Mouse (Mus musculus): Measurements from ENCODE around the gene Klhdc10. TPM values are rescaled to one million over a fixed set of nuclear protein-coding genes. Genes with fewer than 3 reads are reported as not detected.

Gene Klhdc10
- total and polyA plus RNA-seq, 3 experiments = 35.0 to 40.8 TPM; not detected in 1

DNA sequence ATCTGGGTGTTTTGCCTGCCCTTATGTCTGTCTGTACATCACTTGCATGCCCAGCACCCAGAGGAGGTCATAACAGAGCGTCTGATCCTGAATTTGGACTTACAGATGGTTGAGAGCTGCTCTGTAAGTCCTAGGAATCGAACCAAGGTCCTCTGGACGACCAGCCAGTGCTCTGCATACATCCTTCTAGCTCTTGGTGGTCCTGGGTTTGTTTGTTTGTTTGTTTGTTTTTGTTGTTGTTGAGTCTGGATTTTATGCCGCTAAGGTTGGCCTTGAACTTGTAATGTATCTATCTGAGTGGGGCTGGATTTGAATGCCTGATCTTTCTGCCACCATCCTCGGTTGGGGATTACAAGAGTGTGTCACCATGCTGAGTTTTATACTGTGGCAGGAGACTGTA, 1.5 kb upstream of the Klhdc10 start:
- Histone ChIP-seq H3K4me1 (ENCODE audit: control insufficient read depth in 1 of 2, insufficient read depth in 2 of 2, low read length in 2 of 2) (peaks cover 0 to 10% of the 10 kb centered on the region in 2 experiments; a peak in 2 of 4 replicates), H3K36me3 (ENCODE audit: control insufficient read depth in 1 of 2, insufficient read depth in 2 of 2, low read length in 2 of 2) (peaks cover 0 to 17% of the 10 kb centered on the region in 2 experiments; a peak in 2 of 4 replicates), H3K27ac (ENCODE audit: control insufficient read depth, low read depth, low read length) (peak overlapping the region; percentile 94), H3K27me3 (ENCODE audit: control insufficient read depth in 1 of 2, insufficient read depth in 2 of 2, low read length in 2 of 2) (no peaks in the 10 kb centered on the region; a peak in 1 of 4 replicates), H3K79me2 (ENCODE audit: control insufficient read depth, insufficient read depth, low read length, poor library complexity) (peaks cover 17% of the 10 kb centered on the region), H3K9ac (ENCODE audit: control insufficient read depth, low read depth, low read length, poor library complexity, severe bottlenecking) (peak overlapping the region; percentile 81), H3K9me3 (replicated peaks; ENCODE audit: insufficient read depth, low read length) (no peaks in the 10 kb centered on the region), H3K4me3 (ENCODE audit: control insufficient read depth in 1 of 2, insufficient read depth in 1 of 2, low read depth in 2 of 2, low read length in 2 of 2) (peak overlapping the region in 1 of 2 experiments; percentile 70; a peak in 1 of 4 replicates)
- DNase-seq (ENCODE audit: low read depth, low spot score) = no peak
- TF ChIP-seq ZNF384 (IDR thresholded peaks at IDR 0.05; ENCODE audit: low read depth, low read length) = no peak
- TF ChIP-seq MAX (IDR thresholded peaks at IDR 0.05; ENCODE audit: low read length) = no peak
- no peak for TF ChIP-seq POLR2AphosphoS5 (IDR thresholded peaks at IDR 0.05; ENCODE audit: borderline replicate concordance, low read depth, low read length)
- no peak for TF ChIP-seq JUND (IDR thresholded peaks at IDR 0.05; ENCODE audit: low read depth, low read length)
- no peak for TF ChIP-seq MAFK (IDR thresholded peaks at IDR 0.05; ENCODE audit: borderline replicate concordance, low read depth, low read length)
- no peak for TF ChIP-seq SIN3A (IDR thresholded peaks at IDR 0.05; ENCODE audit: low read length)
- no peak for TF ChIP-seq TBP (IDR thresholded peaks at IDR 0.05; ENCODE audit: low read depth, low read length)
- no peak for TF ChIP-seq ZMIZ1 (IDR thresholded peaks at IDR 0.05; ENCODE audit: low read depth, low read length)
- no peak for TF ChIP-seq MYB (IDR thresholded peaks at IDR 0.05; ENCODE audit: low read depth, low read length)
- TF ChIP-seq POLR2A (IDR thresholded peaks at IDR 0.05; ENCODE audit: control insufficient read depth in 1 of 2, insufficient read depth in 1 of 2, low read depth in 1 of 2, low read length in 2 of 2, poor library complexity in 1 of 2) = no peak
- no peak for TF ChIP-seq GABPA (IDR thresholded peaks at IDR 0.05; ENCODE audit: low read depth, low read length)
- no peak for TF ChIP-seq USF2 (IDR thresholded peaks at IDR 0.05; ENCODE audit: borderline replicate concordance in 1 of 2, insufficient read depth in 1 of 2, low read depth in 1 of 2, low read length in 2 of 2)

DNA sequence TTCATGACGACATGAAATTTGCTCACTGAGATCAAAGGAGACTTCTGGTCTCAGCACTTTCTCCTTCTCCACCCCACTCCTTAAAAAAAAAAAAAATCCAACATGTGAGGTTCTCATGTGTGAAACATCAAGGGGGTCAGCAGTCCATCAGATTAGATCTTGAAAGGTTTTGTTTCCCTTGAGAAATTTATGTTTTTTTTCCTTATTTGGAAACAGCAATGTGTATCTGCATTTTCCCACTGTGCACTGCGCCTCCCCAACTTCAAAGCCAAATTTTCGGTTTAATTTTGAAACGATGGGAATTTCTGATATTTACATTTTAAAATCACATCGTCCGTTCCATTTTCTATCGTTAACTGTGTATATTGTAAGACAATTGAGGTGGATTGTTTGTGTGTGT, 952 bp upstream of the Klhdc10 start:
- H3K27ac ChIP-seq (ENCODE audit: control insufficient read depth, low read depth, low read length) = peak overlapping the region; percentile 94
- peaks cover 0 to 10% of the 10 kb centered on the region in 2 experiments; a peak in 2 of 4 replicates for H3K4me1 ChIP-seq (ENCODE audit: control insufficient read depth in 1 of 2, insufficient read depth in 2 of 2, low read length in 2 of 2)
- no peaks in the 10 kb centered on the region for H3K9me3 ChIP-seq (replicated peaks; ENCODE audit: insufficient read depth, low read length)
- H3K36me3 ChIP-seq (ENCODE audit: control insufficient read depth in 1 of 2, insufficient read depth in 2 of 2, low read length in 2 of 2) = peaks cover 0 to 17% of the 10 kb centered on the region in 2 experiments; a peak in 2 of 4 replicates
- peak; percentile 64 for DNase-seq (ENCODE audit: low read depth, low spot score)
- H3K9ac ChIP-seq (ENCODE audit: control insufficient read depth, low read depth, low read length, poor library complexity, severe bottlenecking) = peak overlapping the region; percentile 81
- peak overlapping the region; percentile 70 to 81 for H3K4me3 ChIP-seq (ENCODE audit: control insufficient read depth in 1 of 2, insufficient read depth in 1 of 2, low read depth in 2 of 2, low read length in 2 of 2)
- no peaks in the 10 kb centered on the region; a peak in 1 of 4 replicates for H3K27me3 ChIP-seq (ENCODE audit: control insufficient read depth in 1 of 2, insufficient read depth in 2 of 2, low read length in 2 of 2)
- TF ChIP-seq GATA1 (IDR thresholded peaks at IDR 0.05; ENCODE audit: low read depth, low read length) (peak; percentile 38; the same call in 1 of the 2 replicates), POLR2AphosphoS2 (IDR thresholded peaks at IDR 0.05; ENCODE audit: low read length) (no peak), ZNF384 (IDR thresholded peaks at IDR 0.05; ENCODE audit: low read depth, low read length) (peak; percentile 65)
- H3K79me2 ChIP-seq (ENCODE audit: control insufficient read depth, insufficient read depth, low read length, poor library complexity) = peaks cover 20% of the 10 kb centered on the region

DNA sequence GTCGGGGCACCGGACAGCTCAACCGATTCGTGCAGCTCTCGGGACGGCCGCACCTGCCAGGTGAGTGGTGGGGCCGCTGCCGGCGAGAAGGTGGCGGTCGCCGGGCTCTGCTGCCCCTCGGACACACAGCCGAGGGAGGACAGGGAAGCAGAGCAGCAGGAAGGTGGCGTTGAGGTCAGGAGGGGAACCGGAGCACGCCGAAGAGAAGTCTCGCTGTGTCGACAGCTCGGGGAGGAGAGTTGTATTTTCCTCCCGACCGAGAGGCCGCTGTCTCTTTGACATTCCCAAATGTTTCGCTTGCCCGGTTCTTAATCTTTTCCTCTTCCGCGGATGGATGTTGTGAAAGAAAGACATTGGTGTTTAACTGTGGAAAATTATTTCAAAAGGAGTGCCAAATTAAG, 423 bp downstream of the Klhdc10 start:
- peak overlapping the region; percentile 82 to 90 for H3K4me3 ChIP-seq (ENCODE audit: control insufficient read depth in 1 of 2, insufficient read depth in 1 of 2, low read depth in 2 of 2, low read length in 2 of 2)
- TF ChIP-seq ZNF384 (IDR thresholded peaks at IDR 0.05; ENCODE audit: low read depth, low read length) (0 out of 2 replicates have a peak, but pooled peaks have one; percentile 33), MXI1 (IDR thresholded peaks at IDR 0.05; ENCODE audit: low read depth, low read length) (0 out of 2 replicates have a peak, but pooled peaks have one; percentile 45), MYC (IDR thresholded peaks at IDR 0.05; ENCODE audit: low read depth, low read length) (no peak)
- H3K27me3 ChIP-seq (ENCODE audit: control insufficient read depth in 1 of 2, insufficient read depth in 2 of 2, low read length in 2 of 2) = no peaks in the 10 kb centered on the region; a peak in 1 of 4 replicates
- H3K36me3 ChIP-seq (ENCODE audit: control insufficient read depth in 1 of 2, insufficient read depth in 2 of 2, low read length in 2 of 2) = peaks cover 0 to 17% of the 10 kb centered on the region in 2 experiments; a peak in 2 of 4 replicates
- H3K4me1 ChIP-seq (ENCODE audit: control insufficient read depth in 1 of 2, insufficient read depth in 2 of 2, low read length in 2 of 2) = peaks cover 0 to 10% of the 10 kb centered on the region in 2 experiments; a peak in 2 of 4 replicates
- H3K79me2 ChIP-seq (ENCODE audit: control insufficient read depth, insufficient read depth, low read length, poor library complexity) = peaks cover 28% of the 10 kb centered on the region
- peak overlapping the region; percentile 88 for H3K9ac ChIP-seq (ENCODE audit: control insufficient read depth, low read depth, low read length, poor library complexity, severe bottlenecking)
- H3K9me3 ChIP-seq (replicated peaks; ENCODE audit: insufficient read depth, low read length) = no peaks in the 10 kb centered on the region
- peak overlapping the region; percentile 33; the same call in 1 of the 2 replicates for H3K27ac ChIP-seq (ENCODE audit: control insufficient read depth, low read depth, low read length)
- peak; percentile 67 for DNase-seq (ENCODE audit: low read depth, low spot score)
